Mouse (Mus musculus): ENCODE results near the gene Parp1.
"Not testable (repeated sequence)": the region's sequence is repeated elsewhere in the genome, so short reads cannot be mapped to it uniquely, and the experiment has no call there.

Gene Parp1

GRCm38 (mm10) chr1:180637796-180638195 lies 69.1 kb downstream of the Parp1 start:
- DNase-seq (ENCODE audit: low spot score), result not testable (repeated sequence)

GRCm38 (mm10) chr1:180639416-180640401 lies 71.0 kb downstream of the Parp1 start:
- DNase-seq (ENCODE audit: low spot score), result no peak

GRCm38 (mm10) chr1:180640605-180641125 lies 71.9 kb downstream of the Parp1 start:
- DNase-seq (ENCODE audit: low spot score), result no peak

GRCm38 (mm10) chr1:180641137-180641517 lies 72.4 kb downstream of the Parp1 start, which contains the start of gene Lin9:
Lin9 (plus strand) TSS chr1:180641150.
- peak; percentile 65 for DNase-seq (ENCODE audit: low spot score)

- DNase-seq (ENCODE audit: low spot score), result no peak
Observed at GRCm38 (mm10) chr1:180641518-180642227, 72.9 kb downstream of the Parp1 start.

GRCm38 (mm10) chr1:180642228-180642564 lies 73.5 kb downstream of the Parp1 start:
- no peak for DNase-seq (ENCODE audit: low spot score)

All from layer of hippocampus, adult 9-10 months (tissue).